Mouse (Mus musculus) frontal cortex, postnatal 14 days (tissue): ENCODE measurements around the gene Topbp1.
A peak's percentile ranks its signal among the peaks of the same experiment; 100 is the strongest.

Experiments
- DNase-seq, 2 experiments: peaks; one replicate each; pipeline ENCODE4 v3.0.0; 2022; ENCODE audit warnings: low spot score in 2 of 2

The Topbp1 gene

GRCm38 (mm10) chr9:103386573-103386972 is 81.6 kb downstream of the Topbp1 start:
- no peak for DNase-seq

DNA sequence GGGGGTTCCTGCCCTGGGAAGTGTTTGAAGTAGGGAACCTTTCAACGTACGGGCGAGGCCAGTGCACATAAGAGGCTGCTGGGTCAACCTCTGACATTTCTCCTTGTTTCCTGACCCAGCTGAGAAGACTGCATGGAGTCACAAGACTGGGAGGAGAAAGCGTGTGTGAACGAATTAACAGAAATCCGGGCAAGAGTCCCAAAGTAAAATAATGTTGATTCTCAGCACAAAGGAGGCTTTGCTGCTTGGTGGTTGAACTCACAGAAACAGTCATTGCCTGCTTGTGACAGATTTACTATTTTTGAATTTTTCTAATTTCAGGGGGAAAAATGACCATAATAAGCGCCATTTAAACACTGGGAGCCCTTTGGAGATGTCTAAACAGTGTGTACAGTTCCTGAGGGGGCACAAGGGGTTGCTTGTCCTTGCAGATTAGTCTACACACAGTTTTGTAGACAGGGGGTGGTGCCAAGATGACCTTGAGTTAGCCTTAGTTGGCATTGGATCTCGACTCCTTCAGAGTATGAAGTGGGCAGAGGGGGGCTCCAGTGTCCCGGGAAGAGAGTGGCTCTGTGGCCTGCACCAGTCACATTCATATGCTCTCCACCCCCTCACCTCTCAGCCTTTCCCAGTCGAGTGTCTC is 82.1 kb downstream of the Topbp1 start:
- DNase-seq = no peak

GRCm38 (mm10) chr9:103389261-103389660 is 84.2 kb downstream of the Topbp1 start:
- DNase-seq = no peak

GRCm38 (mm10) chr9:103391796-103392372 is 86.9 kb downstream of the Topbp1 start:
- no peak for DNase-seq

- no peak for DNase-seq
These were observed 88.2 kb downstream of the Topbp1 start for GRCm38 (mm10) chr9:103393256-103393655.

GRCm38 (mm10) chr9:103398509-103399157 is 93.6 kb downstream of the Topbp1 start:
- DNase-seq = peak in 1 of 2 experiments; percentile 8
